Mouse (Mus musculus) liver, postnatal 0 days (tissue): ENCODE measurements at regions not wholly inside any gene's neighbourhood (a gene's known extent, or its start where the extent isn't known, plus 50 kb on each side); places are given as distances from the start of the nearest gene placed in this dataset.

ENCODE experiments used
- CTCF ChIP-seq: sonication (generic); IDR thresholded peaks from 2 replicates; pipeline ENCODE4 v1.5.1; 2016; ENCODE audit warnings: antibody characterized with exemption, low read depth
- EP300 ChIP-seq: IDR thresholded peaks from 2 replicates; pipeline ENCODE4 v1.6.1; 2016; ENCODE audit warnings: antibody characterized with exemption, low read depth, mild to moderate bottlenecking

GRCm38 (mm10) chr13:16196692-16197091 lies 185.0 kb downstream of the Inhba start:
- no peak for TF ChIP-seq CTCF
- TF ChIP-seq EP300 = no peak
